In the genomic region with DNA sequence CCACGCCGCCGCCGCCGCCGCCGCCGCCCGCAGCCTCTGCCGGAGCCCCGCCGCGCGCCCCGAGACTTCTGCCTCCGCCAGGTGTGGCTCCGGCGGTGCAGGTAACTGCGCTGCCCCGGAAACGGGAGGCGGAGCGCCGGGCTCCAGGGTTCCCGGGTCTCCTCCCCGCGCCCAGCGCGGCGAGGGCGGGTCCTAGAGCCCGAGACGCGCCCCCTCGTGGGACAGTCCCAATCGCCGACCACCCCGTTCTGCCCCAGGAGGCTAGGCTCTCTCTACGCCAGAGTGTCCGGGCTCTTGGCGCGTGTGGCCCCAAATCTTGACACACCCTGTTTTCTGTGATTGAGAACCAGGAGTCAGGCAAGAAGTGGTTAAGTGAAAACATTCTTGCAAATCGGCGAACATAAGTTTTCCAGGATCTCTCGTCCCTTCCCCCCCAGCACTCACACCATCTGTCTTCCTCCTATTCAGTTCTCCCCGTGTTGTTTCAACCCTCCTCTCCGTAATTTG, we compare ENCODE assay signal across 8 mouse cellular contexts. TPM values are rescaled to one million over a fixed set of nuclear protein-coding genes. Genes with fewer than 3 reads are reported as not detected.
A peak's percentile ranks its signal among the peaks of the same experiment; 100 is the strongest.
DNase-seq lines count a peak whose midpoint lies in the region; ATAC-seq and TF ChIP-seq lines count a peak whose summit lies in the region.

A gene (minus strand): TSS at position 117 of the 507 bp plus-strand sequence.

- intact Hi-C loops in left cerebral cortex, adult 2 months (cut with DNase I) = no loop called here

- TF ChIP-seq POLR2A in ES-Bruce4 (IDR thresholded peaks at IDR 0.05; ENCODE audit: insufficient read depth, low read length) = no peak

- H3K9ac ChIP-seq in ES-Bruce4 (ENCODE audit: low read depth, poor library complexity, severe bottlenecking) = peak within 1 kb of the TSS; percentile 94
- H3K9ac ChIP-seq in forebrain, embryonic 11.5 days (ENCODE audit: low read length) = peak within 1 kb of the TSS; percentile 81
- H3K9ac ChIP-seq in hindbrain, embryonic 15.5 days = peak within 1 kb of the TSS; percentile 71

- no peak within 1 kb of the TSS for H3K27ac ChIP-seq in ES-Bruce4 (ENCODE audit: insufficient read depth, low read length)
- no peak within 1 kb of the TSS for H3K27ac ChIP-seq in forebrain, embryonic 11.5 days (ENCODE audit: low read depth, low read length)
- H3K27ac ChIP-seq in hindbrain, embryonic 15.5 days (replicated peaks) = peak within 1 kb of the TSS; percentile 60
- peak within 1 kb of the TSS; percentile 85 for H3K27ac ChIP-seq in left cerebral cortex, adult 2 months

- no peak for TF ChIP-seq CTCF in ES-Bruce4 (IDR thresholded peaks at IDR 0.05; ENCODE audit: low read depth, low read length)
- peak; percentile 20 for TF ChIP-seq CTCF in left cerebral cortex, adult 2 months (IDR thresholded peaks at IDR 0.05)

- no peaks in the 10 kb centered on the region for H3K27me3 ChIP-seq in ES-Bruce4 (ENCODE audit: control insufficient read depth, insufficient read depth, low read length, poor library complexity, severe bottlenecking)
- peaks cover 4% of the 10 kb centered on the region for H3K27me3 ChIP-seq in forebrain, embryonic 11.5 days (ENCODE audit: control insufficient read depth, insufficient read depth, low read length)
- no peaks in the 10 kb centered on the region; the same call in 1 of the 2 replicates for H3K27me3 ChIP-seq in hindbrain, embryonic 15.5 days

- H3K4me1 ChIP-seq in ES-Bruce4 (ENCODE audit: control insufficient read depth, insufficient read depth, low read length) = peaks cover 9% of the 10 kb centered on the region
- peaks cover 18% of the 10 kb centered on the region; the same call in 1 of the 2 replicates for H3K4me1 ChIP-seq in forebrain, embryonic 11.5 days (replicated peaks; ENCODE audit: control insufficient read depth, insufficient read depth, low read length)
- peaks cover 25% of the 10 kb centered on the region for H3K4me1 ChIP-seq in hindbrain, embryonic 15.5 days (replicated peaks)

- no peaks in the 10 kb centered on the region for H3K36me3 ChIP-seq in ES-Bruce4 (ENCODE audit: control insufficient read depth, insufficient read depth, low read length, poor library complexity, severe bottlenecking)
- H3K36me3 ChIP-seq in forebrain, embryonic 11.5 days (ENCODE audit: control insufficient read depth, insufficient read depth, low read length) = no peaks in the 10 kb centered on the region
- no peaks in the 10 kb centered on the region for H3K36me3 ChIP-seq in hindbrain, embryonic 15.5 days

- DNase-seq in adrenal gland, postnatal 10 days = peak; percentile 78
- peak; percentile 88 for DNase-seq in forebrain, embryonic 11.5 days (ENCODE audit: low spot score)
- peak; percentile 70 to 71 for DNase-seq in left cerebral cortex, adult 2 months (ENCODE audit: extremely low spot score in 1 of 2, low spot score in 2 of 2)
- DNase-seq in lung, postnatal 36 days = peak; percentile 80
- peak; percentile 69 for DNase-seq in right cerebral cortex, postnatal 4 days

- peak within 1 kb of the TSS; percentile 92 for H3K4me2 ChIP-seq in forebrain, embryonic 11.5 days (ENCODE audit: low read depth, low read length, severe bottlenecking)
- peak within 1 kb of the TSS; percentile 60 for H3K4me2 ChIP-seq in hindbrain, embryonic 15.5 days

- no peak for TF ChIP-seq EP300 in ES-Bruce4 (IDR thresholded peaks at IDR 0.05; ENCODE audit: insufficient read depth, low read depth, low read length)

- no peaks in the 10 kb centered on the region for H3K9me3 ChIP-seq in ES-Bruce4 (replicated peaks; ENCODE audit: control insufficient read depth, insufficient read depth, low read length, poor library complexity, severe bottlenecking)
- no peaks in the 10 kb centered on the region for H3K9me3 ChIP-seq in forebrain, embryonic 11.5 days (ENCODE audit: control insufficient read depth, low read length)
- no peaks in the 10 kb centered on the region for H3K9me3 ChIP-seq in hindbrain, embryonic 15.5 days

- WGBS in forebrain, embryonic 11.5 days = under 1% methylated on average over 36 of the region's 47 CpGs
- under 1% methylated on average over 40 of the region's 47 CpGs for WGBS in hindbrain, embryonic 15.5 days

- H3K4me3 ChIP-seq in ES-Bruce4 (ENCODE audit: low read depth, low read length) = peak within 1 kb of the TSS; percentile 74
- H3K4me3 ChIP-seq in forebrain, embryonic 11.5 days (ENCODE audit: low read depth, low read length) = peak within 1 kb of the TSS; percentile 83
- peak within 1 kb of the TSS; percentile 68 for H3K4me3 ChIP-seq in hindbrain, embryonic 15.5 days
- H3K4me3 ChIP-seq in left cerebral cortex, adult 2 months = peak within 1 kb of the TSS; percentile 70

- ATAC-seq in forebrain, embryonic 11.5 days (replicated peaks; ENCODE audit: low FRiP score) = peak; percentile 85
- peak; percentile 75 for ATAC-seq in hindbrain, embryonic 15.5 days (ENCODE audit: low FRiP score, low read depth)
- no peak for ATAC-seq in erythroid progenitor cell, adult 5-6 weeks (replicated peaks; ENCODE audit: low FRiP score, poor library complexity, severe bottlenecking)

RNA-seq across cellular contexts. Expression of the gene that starts here (rescaled TPM):
- 48.4 and 55.9 TPM in 2 replicates for polyA plus RNA-seq in ES-Bruce4 (2011; ENCODE audit: insufficient read depth, insufficient read length, low read depth, missing spikeins)
- 10 to 100 TPM; 34.1 to 35.0 TPM for total RNA-seq in adrenal gland, postnatal 10 days (2021)
- polyA plus RNA-seq in forebrain, embryonic 11.5 days (2014; fragmentation: Nextera tagmentation; extraction: Ambion mirVana) = 10.6 and 15.9 TPM in 2 replicates
- polyA plus RNA-seq in hindbrain, embryonic 15.5 days (2015; fragmentation: Nextera tagmentation; extraction: Ambion mirVana) = 13.5 and 13.8 TPM in 2 replicates
- total RNA-seq in left cerebral cortex, adult 2 months (2021) = 100 to 1,000 TPM; 121 to 137 TPM
- total RNA-seq in erythroid progenitor cell, adult 5-6 weeks (2015; ENCODE audit: low replicate concordance) = not detected in 2 replicates
- total RNA-seq in erythroid progenitor cell, adult 5-6 weeks (2017; ENCODE audit: low replicate concordance) = not detected in 2 replicates

Comparison
In these comparisons a context has a peak if more than half of its experiments do, and no peak if none do; other contexts are left out.
1. RNA of the gene that starts here (total RNA-seq): 121 to 137 TPM in left cerebral cortex, adult 2 months and 34.1 to 35.0 TPM in adrenal gland, postnatal 10 days; not detected in erythroid progenitor cell, adult 5-6 weeks; every median in the first group is over 10 times any median in the second.
2. H3K27ac ChIP-seq: peak in hindbrain, embryonic 15.5 days (single experiment) and left cerebral cortex, adult 2 months (single experiment); none in ES-Bruce4 (single experiment) and forebrain, embryonic 11.5 days (single experiment).
3. Peak in every context shown above with its lines, with median percentiles within 50 percentile points of each other: H3K4me3 ChIP-seq, H3K9ac ChIP-seq and DNase-seq.